Mouse (Mus musculus): Measurements from ENCODE around the gene Pabpc6.

Pabpc6 gene

GRCm38 (mm10) chr17:9669283-9669905 is at the start of gene Pabpc6:
Pabpc6 (minus strand) TSS chr17:9669717.
- in situ Hi-C loops (cut with MboI, MseI): loop anchor here in 1 of 2 experiments (10.0 kb wide), 1 partner anchor 295 kb away; no protein-coding TSS in a partner anchor

- in situ Hi-C loops (cut with MboI, MseI): no loop called here
These were observed 41.4 kb upstream of the Pabpc6 start for GRCm38 (mm10) chr17:9710910-9711309.

- in situ Hi-C loops (cut with MboI, MseI): no loop called here
These were observed 39.4 kb upstream of the Pabpc6 start for GRCm38 (mm10) chr17:9708888-9709287.

- in situ Hi-C loops (cut with MboI, MseI): no loop called here
These were observed 37.8 kb upstream of the Pabpc6 start for GRCm38 (mm10) chr17:9707356-9707755.

- in situ Hi-C loops (cut with MboI, MseI): no loop called here
These were observed 28.2 kb upstream of the Pabpc6 start for GRCm38 (mm10) chr17:9697763-9698162.

GRCm38 (mm10) chr17:9691251-9691650 is 21.7 kb upstream of the Pabpc6 start:
- in situ Hi-C loops (cut with MboI, MseI): no loop called here

GRCm38 (mm10) chr17:9683539-9684155 is 14.1 kb upstream of the Pabpc6 start:
- in situ Hi-C loops (cut with MboI, MseI): no loop called here

GRCm38 (mm10) chr17:9680741-9681140 is 11.2 kb upstream of the Pabpc6 start:
- in situ Hi-C loops (cut with MboI, MseI): no loop called here

GRCm38 (mm10) chr17:9675175-9675789 is 5.8 kb upstream of the Pabpc6 start:
- in situ Hi-C loops (cut with MboI, MseI): no loop called here

- in situ Hi-C loops (cut with MboI, MseI): loop anchor here in 1 of 2 experiments (10.0 kb wide), 1 partner anchor 297 kb away; no protein-coding TSS in a partner anchor
These were observed 1.6 kb downstream of the Pabpc6 start for GRCm38 (mm10) chr17:9667955-9668354.

- in situ Hi-C loops (cut with MboI, MseI): no loop called here
These were observed 10.9 kb downstream of the Pabpc6 start for GRCm38 (mm10) chr17:9658651-9659050.

- in situ Hi-C loops (cut with MboI, MseI): no loop called here
These were observed 15.4 kb downstream of the Pabpc6 start for GRCm38 (mm10) chr17:9654155-9654554.

GRCm38 (mm10) chr17:9647644-9648043 is 21.9 kb downstream of the Pabpc6 start:
- in situ Hi-C loops (cut with MboI, MseI): no loop called here

GRCm38 (mm10) chr17:9643657-9644180 is 25.8 kb downstream of the Pabpc6 start:
- in situ Hi-C loops (cut with MboI, MseI): no loop called here

GRCm38 (mm10) chr17:9637011-9637410 is 32.5 kb downstream of the Pabpc6 start:
- in situ Hi-C loops (cut with MboI, MseI): no loop called here

GRCm38 (mm10) chr17:9632579-9633252 is 36.8 kb downstream of the Pabpc6 start:
- in situ Hi-C loops (cut with MboI, MseI): no loop called here

GRCm38 (mm10) chr17:9632140-9632539 is 37.4 kb downstream of the Pabpc6 start:
- in situ Hi-C loops (cut with MboI, MseI): no loop called here

- in situ Hi-C loops (cut with MboI, MseI): no loop called here
These were observed 38.4 kb downstream of the Pabpc6 start for GRCm38 (mm10) chr17:9631081-9631480.

- in situ Hi-C loops (cut with MboI, MseI): no loop called here
These were observed 42.5 kb downstream of the Pabpc6 start for GRCm38 (mm10) chr17:9627011-9627410.
